Mouse (Mus musculus) cerebellum, adult 11 months (tissue): ENCODE results near the gene Zeb2.

Experiments
- DNase-seq: peaks from one replicate; pipeline ENCODE4 v3.0.0; 2022

The Zeb2 gene

DNA sequence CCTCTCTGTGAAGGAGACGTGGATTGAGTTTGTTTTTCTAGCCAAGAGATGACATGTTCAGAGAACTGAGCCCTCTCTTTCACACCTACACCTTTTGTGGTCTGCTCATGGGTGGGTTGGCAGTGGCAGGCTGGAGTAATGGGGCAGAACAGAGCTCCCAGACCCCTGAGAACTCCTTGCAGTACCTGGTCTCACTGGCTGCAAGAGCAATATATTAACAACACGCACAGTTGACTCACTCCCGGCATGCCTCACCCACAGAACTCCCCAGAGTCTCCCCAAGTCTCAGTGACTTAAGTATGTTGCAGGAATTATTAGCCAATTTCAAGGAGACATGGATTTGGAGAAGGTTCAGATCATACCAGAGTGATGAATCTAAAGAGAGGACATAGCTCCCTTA, 140.1 kb downstream of the Zeb2 start:
- no peak for DNase-seq

DNA sequence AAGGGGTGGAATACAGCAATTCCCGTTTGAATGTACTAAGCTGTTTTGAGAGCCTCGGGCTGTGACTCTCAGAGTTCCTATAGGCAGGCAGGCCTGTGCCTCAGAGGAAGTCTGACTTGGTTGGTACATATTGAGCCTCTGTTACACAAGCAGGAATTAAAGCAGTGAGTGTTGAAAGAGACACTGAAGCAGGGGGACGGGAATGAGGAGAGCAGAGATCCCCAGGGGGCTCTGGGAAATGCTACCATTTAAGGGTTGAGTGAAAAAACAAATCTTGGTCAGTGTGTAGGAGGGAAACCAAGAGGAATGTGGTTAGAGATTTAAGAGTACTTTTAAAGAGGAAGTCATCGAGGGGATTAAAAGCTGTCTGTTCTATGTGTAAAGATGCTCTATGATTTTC, 140.7 kb downstream of the Zeb2 start:
- DNase-seq, result no peak

DNA sequence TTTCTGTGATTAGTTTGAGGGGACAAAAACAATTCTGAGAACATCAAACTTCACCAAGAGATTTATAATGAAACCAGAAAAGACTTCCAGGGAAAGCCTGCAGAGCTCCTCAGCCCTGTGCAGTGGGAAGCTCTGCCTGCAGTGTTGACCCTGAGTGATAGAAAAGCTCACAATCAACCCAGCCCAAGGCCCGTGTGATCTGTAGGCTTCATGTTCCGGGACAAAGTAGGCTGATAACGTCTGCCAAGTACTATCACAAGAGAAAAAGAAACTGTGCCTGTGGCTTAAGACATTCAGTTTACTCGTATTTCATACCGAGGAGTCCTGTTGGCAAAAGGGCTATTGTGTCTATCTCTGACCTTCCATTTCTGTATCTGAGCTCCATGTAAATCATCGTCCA, 143.4 kb downstream of the Zeb2 start:
- no peak for DNase-seq

DNA sequence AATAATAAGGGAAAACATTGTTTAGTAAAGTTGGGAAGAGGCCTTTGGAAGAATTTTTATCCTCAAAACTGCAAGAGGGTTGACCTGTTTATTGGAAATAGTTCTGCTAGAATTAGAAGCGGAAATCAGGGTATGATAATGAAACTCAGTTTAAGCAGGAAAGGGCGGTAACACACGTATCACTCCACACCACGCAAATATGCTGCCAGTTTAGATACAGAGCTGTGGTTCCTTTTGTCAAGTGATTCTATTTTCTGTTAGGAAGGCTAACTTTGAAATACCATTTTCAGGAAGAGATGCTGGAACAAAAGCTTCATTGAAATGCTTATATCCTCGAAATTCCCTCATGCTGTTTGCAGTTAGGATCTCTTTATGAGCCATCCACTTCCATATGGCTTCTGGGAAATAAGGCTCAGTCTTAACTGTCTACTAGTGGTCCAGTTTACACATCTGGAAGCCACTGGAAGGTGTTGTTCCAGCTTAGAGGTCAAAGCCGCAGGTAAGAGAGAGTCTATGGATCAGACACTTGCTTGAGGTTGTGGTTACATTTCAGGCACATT, 147.0 kb downstream of the Zeb2 start:
- DNase-seq, result no peak

DNA sequence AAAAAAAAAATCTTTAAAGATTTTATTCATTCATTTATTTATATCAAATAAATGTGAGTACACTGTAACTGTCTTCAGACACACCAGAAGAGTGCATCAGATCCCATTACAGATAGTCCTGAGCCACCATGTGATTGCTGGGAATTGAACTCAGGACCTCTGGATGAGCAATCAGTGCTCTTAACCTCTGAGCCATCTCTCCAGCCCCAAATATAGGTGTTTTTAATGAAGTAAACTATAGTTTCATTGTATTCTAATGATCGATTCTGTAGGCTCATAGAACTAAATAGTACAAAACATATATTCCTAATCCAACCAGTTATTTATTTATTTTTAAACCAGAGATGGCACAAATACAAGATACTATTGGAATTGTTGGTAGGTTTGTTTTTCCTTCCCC, 147.6 kb downstream of the Zeb2 start:
- no peak for DNase-seq

DNA sequence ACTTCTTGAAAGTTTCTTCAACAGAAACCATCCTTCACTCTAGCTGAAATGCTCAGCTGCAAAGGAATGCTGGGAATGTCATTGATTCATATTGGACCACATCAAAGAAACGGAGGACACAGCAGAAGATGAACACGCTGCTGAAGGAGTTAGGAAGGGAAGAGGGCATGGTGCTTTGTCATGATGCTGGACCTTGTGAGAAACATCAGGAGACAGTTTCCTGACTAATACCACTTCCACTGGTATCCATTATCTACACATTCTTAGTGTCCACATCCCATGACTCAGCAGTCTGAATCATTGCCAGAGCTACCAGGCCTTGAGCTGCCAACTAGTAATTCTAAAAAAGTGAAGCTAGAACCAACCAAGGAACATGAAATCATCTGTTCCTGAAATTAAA, 148.0 kb downstream of the Zeb2 start:
- DNase-seq, result no peak

DNA sequence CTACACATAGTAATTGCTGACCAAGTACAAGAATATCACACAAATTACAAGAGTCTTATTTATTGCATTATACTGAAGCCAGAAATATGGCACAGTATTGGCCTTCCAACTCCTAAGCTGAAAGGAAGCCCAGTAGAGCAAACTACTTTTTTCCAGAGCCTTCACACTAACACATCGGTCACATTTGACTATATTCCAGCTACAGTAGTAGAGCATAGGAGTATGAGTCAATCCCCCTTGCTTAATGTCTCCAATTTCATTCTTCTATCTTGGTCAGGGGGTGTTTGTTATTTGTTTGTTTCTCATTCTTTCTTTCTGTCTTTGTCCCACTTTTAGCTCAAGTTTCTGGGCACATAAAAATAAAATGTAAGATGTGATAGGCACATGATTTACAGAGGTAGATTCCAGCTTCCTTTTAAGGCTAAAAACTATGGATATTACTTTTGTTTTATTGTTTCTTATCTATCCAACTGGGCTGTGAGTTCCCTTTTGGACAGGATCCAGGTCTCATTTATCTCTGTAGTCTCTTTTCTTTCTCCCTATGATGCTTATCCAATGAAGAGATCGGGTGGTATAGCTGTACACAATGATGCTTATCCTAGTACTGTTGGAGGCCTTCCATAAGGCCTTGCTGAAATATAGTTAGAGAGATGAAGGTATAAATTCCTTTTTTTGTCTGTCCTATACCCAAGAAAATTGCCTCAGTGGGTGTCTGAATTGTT, 151.2 kb downstream of the Zeb2 start:
- no peak for DNase-seq

DNA sequence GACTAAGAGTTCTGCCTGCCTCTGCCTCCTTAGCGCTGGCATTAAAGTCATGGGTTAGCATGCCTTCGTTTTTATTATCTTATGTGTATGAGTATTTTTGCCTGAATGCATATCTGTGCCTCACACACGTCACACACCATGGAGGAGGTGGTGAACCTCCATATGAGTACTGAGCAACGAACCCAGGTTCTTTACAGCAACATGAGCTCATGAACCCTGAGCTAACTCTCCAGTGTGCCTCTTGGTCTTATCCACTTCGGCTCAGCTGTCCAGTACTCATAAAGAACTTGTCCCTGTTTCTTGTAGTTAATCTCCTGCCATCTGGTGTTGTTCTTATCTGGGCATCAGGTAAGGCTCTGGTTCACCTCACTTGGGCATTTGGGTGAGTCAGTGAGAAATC, 154.6 kb downstream of the Zeb2 start:
- DNase-seq, result no peak

DNA sequence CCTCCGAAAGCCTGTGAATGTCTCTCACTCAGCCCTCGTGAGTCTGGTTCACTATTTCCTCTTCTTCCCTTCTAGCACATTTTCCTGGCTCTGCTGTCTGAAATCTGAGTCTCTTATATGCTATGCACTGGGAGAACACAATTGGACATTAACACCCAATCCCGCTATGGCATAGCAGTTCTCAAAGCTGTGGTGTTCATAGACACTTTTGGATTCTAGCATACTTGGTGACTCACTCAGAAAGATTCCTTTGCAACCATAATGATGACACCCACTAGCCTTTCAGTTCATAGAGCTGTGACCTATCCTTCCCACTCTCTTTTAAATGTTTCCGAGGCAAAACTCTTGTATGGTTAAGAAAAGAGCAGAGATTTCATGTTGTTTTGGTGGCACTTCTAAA, 156.0 kb downstream of the Zeb2 start:
- DNase-seq, result no peak

DNA sequence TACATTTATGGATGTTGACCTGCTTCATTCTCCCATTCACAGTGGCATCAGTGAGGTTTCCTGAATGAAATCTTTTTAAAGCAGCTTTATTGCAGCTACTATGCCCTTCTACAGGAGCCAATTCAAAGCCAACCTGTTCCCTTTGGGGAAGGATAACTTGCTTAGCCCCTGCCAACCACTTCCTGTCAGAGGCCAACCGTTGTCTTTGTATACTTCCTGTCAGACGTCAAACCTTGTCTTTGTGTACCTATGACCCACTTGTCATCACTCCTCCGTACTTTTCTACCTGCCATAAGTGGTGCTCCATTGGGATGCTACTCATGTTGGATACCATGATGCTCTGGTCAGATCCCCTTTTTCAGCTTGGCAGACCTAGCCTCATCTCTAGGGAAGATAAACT, 156.6 kb downstream of the Zeb2 start:
- no peak for DNase-seq

DNA sequence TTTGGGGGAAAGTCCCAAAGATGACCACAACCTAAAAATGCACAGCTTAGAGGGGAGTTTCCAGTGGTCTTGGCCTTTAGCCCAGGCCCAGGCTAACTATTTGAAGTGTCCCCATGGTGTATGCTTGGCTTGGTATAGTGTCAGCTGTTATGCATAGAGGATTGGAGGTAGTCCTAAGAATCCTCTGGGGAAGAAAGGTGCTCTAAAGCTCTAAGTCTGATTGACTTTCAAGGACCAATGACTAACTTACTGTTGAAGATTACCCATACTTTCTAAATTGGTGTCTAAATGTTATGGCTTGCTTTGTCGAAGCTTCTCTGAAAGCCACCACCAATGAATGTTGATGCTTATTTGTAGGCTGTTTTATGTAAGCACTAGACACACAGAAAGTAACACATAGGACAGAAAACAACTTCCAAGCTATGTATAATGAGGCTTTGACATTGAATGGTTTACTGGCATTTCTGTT, 159.8 kb downstream of the Zeb2 start:
- no peak for DNase-seq

DNA sequence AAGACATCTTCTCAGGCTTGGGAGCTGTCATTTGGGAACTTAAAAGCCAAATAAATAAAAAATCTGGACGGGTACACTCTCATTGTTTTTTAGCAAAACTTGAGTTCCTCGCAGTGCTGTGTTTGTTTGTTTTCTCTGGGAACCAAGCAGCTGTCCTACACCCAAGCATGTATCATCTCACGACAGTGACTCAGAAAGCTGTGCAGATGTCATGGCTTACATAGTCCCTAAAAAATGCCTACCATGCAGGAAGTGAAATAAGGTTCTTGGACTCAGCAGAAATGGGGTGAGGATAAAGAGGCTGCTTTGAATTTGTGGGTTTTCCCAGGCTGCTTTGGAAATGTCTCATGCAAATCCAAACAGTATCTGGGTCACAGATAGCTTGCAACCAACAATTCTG, 161.0 kb downstream of the Zeb2 start:
- no peak for DNase-seq

DNA sequence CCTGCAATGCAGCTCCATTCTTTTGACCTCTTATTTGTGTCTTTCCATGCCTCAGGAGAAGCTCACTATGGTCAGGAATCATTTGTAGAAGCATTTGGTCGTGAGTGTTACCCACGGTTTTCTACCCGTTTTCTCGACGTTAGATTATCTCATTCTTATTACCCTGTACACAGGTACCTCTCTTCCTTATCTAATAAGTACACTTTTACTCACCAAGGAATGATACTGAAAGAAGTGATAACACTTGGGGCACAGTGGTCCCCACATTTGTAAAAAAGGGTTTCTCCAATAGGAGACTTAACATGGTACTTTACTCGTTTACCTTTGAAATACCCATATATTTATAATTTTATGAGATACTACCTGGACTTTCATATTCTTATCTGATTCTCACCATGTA, 161.7 kb downstream of the Zeb2 start:
- no peak for DNase-seq

DNA sequence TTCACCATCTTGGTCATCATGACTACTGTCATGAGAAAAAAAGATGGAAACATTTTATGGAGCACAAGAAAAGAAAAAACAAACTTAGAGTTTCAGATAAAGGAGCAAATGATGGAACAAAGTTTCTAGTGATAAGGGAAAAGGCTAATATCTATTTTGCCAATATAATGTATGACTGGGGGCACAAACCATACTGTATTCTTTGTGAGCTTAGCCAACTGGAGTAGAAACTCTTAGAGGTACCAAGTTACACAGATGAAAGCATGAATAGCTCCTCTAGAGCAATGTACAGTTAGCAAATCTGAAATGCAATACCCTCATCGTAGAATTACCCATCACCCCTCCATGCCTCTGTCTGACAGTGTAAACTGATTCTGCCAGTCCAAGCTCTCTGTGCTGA, 163.0 kb downstream of the Zeb2 start:
- no peak for DNase-seq

DNA sequence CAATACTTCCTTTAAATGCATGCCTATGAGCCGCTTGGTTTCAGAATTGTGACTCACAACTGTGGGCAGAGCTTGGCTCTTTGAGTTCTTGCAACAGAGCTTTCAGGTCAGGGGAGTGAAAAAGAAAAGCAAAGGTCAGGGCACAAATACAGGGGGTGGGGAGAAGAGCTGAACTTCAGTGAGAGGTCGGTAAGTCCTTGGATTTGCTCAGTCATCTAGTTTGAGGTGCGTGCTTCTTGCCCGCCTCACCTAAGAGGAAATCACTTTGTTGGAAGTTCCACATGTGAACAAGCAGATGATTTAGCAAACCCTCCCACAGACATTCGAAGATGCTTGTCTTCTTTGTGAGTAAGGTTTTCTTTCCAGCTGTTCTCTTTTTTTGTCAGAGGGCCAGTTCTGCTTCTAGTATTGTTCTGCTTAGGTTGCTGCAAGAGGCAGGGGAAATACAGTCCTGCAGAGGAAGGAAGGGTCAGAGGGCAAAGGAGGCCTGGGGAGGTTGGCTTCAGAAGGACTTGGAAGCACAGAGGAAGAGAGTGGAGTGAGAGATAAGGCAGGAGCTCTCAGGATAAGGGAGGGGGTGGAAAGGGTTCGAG, 164.3 kb downstream of the Zeb2 start:
- DNase-seq, result no peak

DNA sequence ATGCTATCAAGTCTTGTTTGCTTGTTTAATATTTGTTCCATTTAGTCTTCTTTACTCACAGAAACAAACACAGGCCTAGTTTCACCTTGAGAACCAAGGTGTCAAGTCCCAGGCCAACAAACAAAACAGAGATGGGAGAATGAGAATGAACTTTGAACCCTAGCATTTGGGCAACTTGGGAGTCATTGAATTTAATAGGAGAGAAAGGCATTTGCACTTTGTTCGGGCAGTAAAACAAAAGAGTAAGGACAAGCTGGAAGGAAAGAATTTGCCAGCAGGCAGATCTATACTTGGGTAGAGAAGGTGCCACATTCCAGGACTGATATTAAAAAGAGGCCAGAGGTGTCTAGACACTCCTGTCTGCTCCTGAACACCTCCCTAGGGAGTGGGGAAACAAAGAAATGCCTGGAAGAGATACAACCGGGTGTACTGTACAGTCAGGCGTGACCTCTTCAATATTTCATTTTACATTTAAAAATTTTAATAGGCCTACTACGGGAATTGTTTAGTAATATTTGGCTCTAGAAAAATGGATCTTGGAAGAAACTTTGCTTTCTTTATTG, 165.5 kb downstream of the Zeb2 start:
- no peak for DNase-seq

DNA sequence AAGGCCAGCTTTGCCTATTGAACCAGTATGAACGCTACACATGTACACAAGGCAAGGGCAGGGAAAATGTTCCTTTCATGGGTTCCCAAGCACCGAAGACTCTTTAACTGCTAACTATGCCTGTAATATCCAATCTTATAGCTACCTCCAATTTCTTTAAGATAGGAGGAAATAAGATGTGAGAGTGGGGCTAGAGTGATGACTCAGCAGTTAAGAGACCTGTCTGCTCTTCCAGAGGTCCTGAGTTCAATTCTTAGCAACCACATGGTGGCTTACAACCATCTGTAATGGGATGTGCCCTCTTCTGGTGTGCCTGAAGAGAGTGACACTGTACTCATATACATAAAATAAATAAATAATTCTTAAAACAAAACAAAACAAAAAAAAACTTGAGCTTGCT, 172.5 kb downstream of the Zeb2 start:
- DNase-seq, result no peak
